Mouse (Mus musculus) CH12.LX (cell line): ENCODE data around the gene Gm39566. TPM values are rescaled to one million over a fixed set of nuclear protein-coding genes. Genes with fewer than 3 reads are reported as not detected.
A peak's percentile ranks its signal among the peaks of the same experiment; 100 is the strongest.

Experiments
- DNase-seq: peaks from one replicate; pipeline ENCODE4 v3.0.0-alpha.2; 2013; ENCODE audit errors: extremely low read depth
- H3K27ac ChIP-seq: 2 replicates; pipeline ENCODE4 v1.5.1; 2012; ENCODE audit warnings: low read depth, mild to moderate bottlenecking, control low read depth, moderate library complexity; ENCODE audit not compliant: insufficient read depth
- H3K27me3 ChIP-seq: replicated peaks from 2 replicates; pipeline ENCODE3; 2012; ENCODE audit warnings: inconsistent platforms
- H3K36me3 ChIP-seq, 2 experiments: replicated peaks in 1 of 2; 2 replicates each; pipeline versions ENCODE3 to v1.6.1; 2012; ENCODE audit warnings: inconsistent platforms in 1 of 2, low read length in 1 of 2, mild to moderate bottlenecking in 1 of 2, mixed read lengths in 1 of 2, moderate library complexity in 1 of 2; ENCODE audit not compliant: control insufficient read depth in 1 of 2, insufficient read depth in 1 of 2
- H3K4me1 ChIP-seq, 2 experiments: 2 replicates each; pipeline ENCODE4 v1.6.1; 2012; ENCODE audit warnings: inconsistent platforms in 1 of 2, moderate library complexity in 1 of 2; ENCODE audit not compliant: insufficient read depth in 2 of 2, control insufficient read depth in 1 of 2
- H3K4me2 ChIP-seq: 2 replicates; pipeline ENCODE4 v1.6.1; 2012; ENCODE audit warnings: low read depth, mild to moderate bottlenecking, control low read depth; ENCODE audit not compliant: poor library complexity, insufficient read depth, severe bottlenecking
- H3K4me3 ChIP-seq, 3 experiments: fragments of 150-350 bp in 1 of 3; sonication (generic) in 1 of 3; replicated peaks in 1 of 3; 2 replicates each; pipeline versions ENCODE3 to v1.5.1; 2011 to 2012; ENCODE audit warnings: low read depth in 2 of 3, low read length in 2 of 3, mild to moderate bottlenecking in 2 of 3, moderate library complexity in 2 of 3, control low read depth in 1 of 3, improper control_type of control experiment in 1 of 3, inconsistent platforms in 1 of 3, mixed read lengths in 1 of 3; ENCODE audit not compliant: poor library complexity in 1 of 3
- H3K79me2 ChIP-seq: replicated peaks from 2 replicates; pipeline ENCODE4 v1.6.1; 2012; ENCODE audit warnings: mild to moderate bottlenecking, moderate library complexity; ENCODE audit not compliant: control insufficient read depth, poor library complexity, insufficient read depth, severe bottlenecking; ENCODE audit errors: extremely low read depth
- H3K9ac ChIP-seq: 2 replicates; pipeline ENCODE4 v1.6.1; 2012; ENCODE audit warnings: low read depth, mild to moderate bottlenecking, control low read depth, moderate library complexity; ENCODE audit not compliant: insufficient read depth
- H3K9me3 ChIP-seq: replicated peaks from 2 replicates; pipeline ENCODE3; 2012; ENCODE audit warnings: low read length, inconsistent platforms, mixed read lengths
- CHD1 ChIP-seq: IDR thresholded peaks from 2 replicates; pipeline ENCODE4 v1.6.1; 2012; ENCODE audit warnings: low read depth, low read length, improper control_type of control experiment, inconsistent platforms
- CHD2 ChIP-seq: IDR thresholded peaks from 2 replicates; pipeline ENCODE4 v1.6.1; 2011; ENCODE audit warnings: low read length, improper control_type of control experiment
- CTCF ChIP-seq, 2 experiments: IDR thresholded peaks in 1 of 2; conservative IDR thresholded peaks in 1 of 2; 2 replicates each; pipeline ENCODE4 v1.5.1; 2011 to 2012; ENCODE audit warnings: low read depth in 2 of 2, low read length in 2 of 2, improper control_type of control experiment in 1 of 2, inconsistent platforms in 1 of 2, mild to moderate bottlenecking in 1 of 2, moderate library complexity in 1 of 2
- E2F4 ChIP-seq: IDR thresholded peaks from 2 replicates; pipeline ENCODE4 v1.6.1; 2011; ENCODE audit warnings: low read depth, low read length, improper control_type of control experiment; ENCODE audit not compliant: insufficient replicate concordance
- ELF1 ChIP-seq: IDR thresholded peaks from 2 replicates; pipeline ENCODE4 v1.6.1; 2014; ENCODE audit warnings: low read depth, mild to moderate bottlenecking, inconsistent platforms, low read length, improper control_type of control experiment
- ETS1 ChIP-seq: conservative IDR thresholded peaks from 2 replicates; pipeline ENCODE4 v1.6.1; 2012; ENCODE audit warnings: low read depth, mild to moderate bottlenecking, inconsistent platforms, low read length, improper control_type of control experiment, moderate library complexity
- GABPA ChIP-seq: IDR thresholded peaks from 2 replicates; pipeline ENCODE4 v1.6.1; 2012; ENCODE audit warnings: low read depth, low read length, improper control_type of control experiment, inconsistent platforms; ENCODE audit not compliant: insufficient replicate concordance
- HCFC1 ChIP-seq: IDR thresholded peaks from 2 replicates; pipeline ENCODE4 v1.6.1; 2012; ENCODE audit warnings: low read depth, mild to moderate bottlenecking, inconsistent platforms, low read length, improper control_type of control experiment
- JUN ChIP-seq: IDR thresholded peaks from 2 replicates; pipeline ENCODE4 v1.6.1; 2011; ENCODE audit warnings: low read depth, mild to moderate bottlenecking, low read length, improper control_type of control experiment, moderate library complexity; ENCODE audit not compliant: insufficient read depth
- JUND ChIP-seq: conservative IDR thresholded peaks from 2 replicates; pipeline ENCODE4 v1.6.1; 2011; ENCODE audit warnings: low read depth, low read length, improper control_type of control experiment
- KAT2A ChIP-seq: IDR thresholded peaks from 2 replicates; pipeline ENCODE4 v1.6.1; 2012; ENCODE audit warnings: low read length, improper control_type of control experiment, inconsistent platforms; ENCODE audit not compliant: insufficient replicate concordance
- MAFK ChIP-seq: IDR thresholded peaks from 2 replicates; pipeline ENCODE4 v1.6.1; 2011; ENCODE audit warnings: low read length, improper control_type of control experiment; ENCODE audit not compliant: insufficient replicate concordance
- MAX ChIP-seq: IDR thresholded peaks from 2 replicates; pipeline ENCODE4 v1.6.1; 2011; ENCODE audit warnings: low read length, improper control_type of control experiment
- MEF2A ChIP-seq: IDR thresholded peaks from 2 replicates; pipeline ENCODE4 v1.6.1; 2014; ENCODE audit warnings: low read depth, mild to moderate bottlenecking, inconsistent platforms, low read length, improper control_type of control experiment, borderline replicate concordance
- NELFE ChIP-seq: IDR thresholded peaks from 2 replicates; pipeline ENCODE4 v1.6.1; 2011; ENCODE audit warnings: low read depth, low read length, improper control_type of control experiment
- NRF1 ChIP-seq: IDR thresholded peaks from 2 replicates; pipeline ENCODE4 v1.6.1; 2014; ENCODE audit warnings: low read depth, mild to moderate bottlenecking, inconsistent platforms, low read length, improper control_type of control experiment, moderate library complexity
- PAX5 ChIP-seq: IDR thresholded peaks from 2 replicates; pipeline ENCODE4 v1.6.1; 2012; ENCODE audit warnings: low read length, inconsistent platforms, mixed read lengths
- POLR2A ChIP-seq: IDR thresholded peaks from 2 replicates; pipeline ENCODE4 v1.6.1; 2011; ENCODE audit warnings: low read depth, mild to moderate bottlenecking, improper control_type of control experiment, low read length
- POLR2AphosphoS2 ChIP-seq: IDR thresholded peaks from 2 replicates; pipeline ENCODE4 v1.6.1; 2011; ENCODE audit warnings: low read depth, low read length, improper control_type of control experiment
- RAD21 ChIP-seq: IDR thresholded peaks from 2 replicates; pipeline ENCODE4 v1.6.1; 2011; ENCODE audit warnings: low read depth, mild to moderate bottlenecking, low read length, improper control_type of control experiment, moderate library complexity
- RCOR1 ChIP-seq: conservative IDR thresholded peaks from 2 replicates; pipeline ENCODE4 v1.6.1; 2012; ENCODE audit warnings: low read depth, mild to moderate bottlenecking, inconsistent platforms, low read length, improper control_type of control experiment
- SIN3A ChIP-seq: IDR thresholded peaks from 2 replicates; pipeline ENCODE4 v1.6.1; 2012; ENCODE audit warnings: low read length, improper control_type of control experiment, inconsistent platforms
- SMC3 ChIP-seq: IDR thresholded peaks from 2 replicates; pipeline ENCODE4 v1.6.1; 2011; ENCODE audit warnings: low read depth, low read length, improper control_type of control experiment
- TBP ChIP-seq: conservative IDR thresholded peaks from 2 replicates; pipeline ENCODE4 v1.6.1; 2011; ENCODE audit warnings: low read depth, low read length, improper control_type of control experiment
- TCF12 ChIP-seq: IDR thresholded peaks from 2 replicates; pipeline ENCODE4 v1.6.1; 2014; ENCODE audit warnings: low read depth, mild to moderate bottlenecking, inconsistent platforms, low read length, improper control_type of control experiment
- UBTF ChIP-seq: IDR thresholded peaks from 2 replicates; pipeline ENCODE4 v1.6.1; 2012; ENCODE audit warnings: low read depth, mild to moderate bottlenecking, inconsistent platforms, low read length, improper control_type of control experiment, moderate library complexity
- USF1 ChIP-seq: IDR thresholded peaks from 2 replicates; pipeline ENCODE4 v1.6.1; 2014; ENCODE audit warnings: low read depth, mild to moderate bottlenecking, inconsistent platforms, low read length, improper control_type of control experiment
- USF2 ChIP-seq: conservative IDR thresholded peaks from 2 replicates; pipeline ENCODE4 v1.6.1; 2011; ENCODE audit warnings: low read depth, low read length, improper control_type of control experiment
- ZKSCAN1 ChIP-seq: IDR thresholded peaks from 2 replicates; pipeline ENCODE4 v1.6.1; 2012; ENCODE audit warnings: low read depth, inconsistent platforms, low read length, improper control_type of control experiment, borderline replicate concordance
- ZNF384 ChIP-seq: IDR thresholded peaks from 2 replicates; pipeline ENCODE4 v1.6.1; 2012; ENCODE audit warnings: low read depth, low read length, improper control_type of control experiment, inconsistent platforms
- dilution Hi-C: fragments of 300-500 bp; cut with MboI; formaldehyde crosslinking; loops from 2 replicates; pipeline ENCODE4 v1.14.3; 2020; ENCODE audit warnings: low sequenced_read_pairs; ENCODE audit not compliant: extremely low pct_unique_long_range_greater_than_20kb, extremely low pct_ligation_motif_present
- in situ Hi-C: fragments of 300-500 bp; cut with MboI; formaldehyde crosslinking; loops from 3 replicates; pipeline ENCODE4 v1.14.3; 2019; ENCODE audit warnings: low sequenced_read_pairs, low pct_ligation_motif_present, low pct_unique_long_range_greater_than_20kb, mixed read lengths
- polyA plus RNA-seq: library from polyadenylated mRNA; unstranded; fragments of >175 nt; gene quantifications from 2 replicates; pipeline ENCODE4 v1.2.1, GENCODE M21; 2012; ENCODE audit warnings: low read depth; ENCODE audit not compliant: insufficient read length
- total RNA-seq, 2 experiments: library from RNA; depleted of rRNA; stranded (reverse); fragments of 300-350 nt in 1 of 2; fragments of >200 nt in 1 of 2; gene quantifications; 2 replicates each; pipeline ENCODE4 v1.2.3; 2012 to 2014

The Gm39566 gene
- total and polyA plus RNA-seq, 3 experiments = not detected

GRCm38 (mm10) chr11:69858113-69858998 is 43.3 kb upstream of the Gm39566 start, which contains the start of gene Tnk1:
TSS of gene Tnk1 (minus strand) at chr11:69858730.
- no peak within 1 kb of the TSS for H3K4me3 ChIP-seq
- no peaks in the 10 kb centered on the region for H3K79me2 ChIP-seq
- H3K27ac ChIP-seq = no peak within 1 kb of the TSS
- H3K4me2 ChIP-seq = no peak within 1 kb of the TSS
- TF ChIP-seq MEF2A (no peak), JUND (no peak), POLR2AphosphoS2 (no peak), RCOR1 (no peak), E2F4 (no peak), CTCF (conservative IDR thresholded peaks at IDR 0.05 in 1 of 2, IDR thresholded peaks at IDR 0.05 in 1 of 2; ENCODE audit: low read depth in 2 of 2, low read length in 2 of 2) (no peak), NELFE (no peak), ZKSCAN1 (no peak), TCF12 (no peak), HCFC1 (no peak), POLR2A (no peak), CHD2 (no peak), TBP (no peak), PAX5 (no peak), ETS1 (no peak), JUN (no peak), GABPA (no peak), MAFK (no peak), RAD21 (no peak), CHD1 (no peak)
- H3K36me3 ChIP-seq = no peaks in the 10 kb centered on the region
- no peaks in the 10 kb centered on the region for H3K9me3 ChIP-seq
- in situ Hi-C loops (no loop called here), dilution Hi-C loops (no loop called here)
- peaks cover 5% of the 10 kb centered on the region for H3K27me3 ChIP-seq
- H3K9ac ChIP-seq = no peak within 1 kb of the TSS
- DNase-seq = no peak
- H3K4me1 ChIP-seq = peaks cover 6 to 16% of the 10 kb centered on the region in 2 experiments

GRCm38 (mm10) chr11:69855347-69855746 is 40.2 kb upstream of the Gm39566 start:
- H3K9ac ChIP-seq = no peak overlapping the region
- H3K9me3 ChIP-seq = no peaks in the 10 kb centered on the region
- H3K4me2 ChIP-seq = peak overlapping the region; percentile 19
- H3K79me2 ChIP-seq = no peaks in the 10 kb centered on the region
- H3K27me3 ChIP-seq = peaks cover 2% of the 10 kb centered on the region
- TF ChIP-seq MAX = no peak
- TF ChIP-seq CHD2 = no peak
- TF ChIP-seq POLR2A = no peak
- no peak for TF ChIP-seq GABPA
- no peak for TF ChIP-seq ELF1
- TF ChIP-seq KAT2A = no peak
- peak; percentile 54 for TF ChIP-seq RAD21
- TF ChIP-seq CTCF (conservative IDR thresholded peaks at IDR 0.05 in 1 of 2, IDR thresholded peaks at IDR 0.05 in 1 of 2; ENCODE audit: low read depth in 2 of 2, low read length in 2 of 2) = peak in 1 of 2 experiments; percentile 85; a peak in 2 of 4 replicates
- TF ChIP-seq USF2 = no peak
- no peak for TF ChIP-seq USF1
- TF ChIP-seq UBTF = no peak
- TF ChIP-seq HCFC1 = no peak
- peak; percentile 79 for TF ChIP-seq SMC3
- TF ChIP-seq ZNF384 = no peak
- TF ChIP-seq TBP = no peak
- no peak for TF ChIP-seq SIN3A
- TF ChIP-seq RCOR1 = no peak
- no peak for TF ChIP-seq MAFK
- TF ChIP-seq ZKSCAN1 = no peak
- no peak for TF ChIP-seq NRF1
- TF ChIP-seq POLR2AphosphoS2 = no peak
- no peak overlapping the region for H3K4me3 ChIP-seq
- H3K27ac ChIP-seq = no peak overlapping the region
- DNase-seq = peak; percentile 48
- in situ Hi-C loops (no loop called here), dilution Hi-C loops (no loop called here)
- H3K36me3 ChIP-seq = peaks cover 0 to 21% of the 10 kb centered on the region in 2 experiments
- peaks cover 6 to 16% of the 10 kb centered on the region in 2 experiments for H3K4me1 ChIP-seq
